Mouse (Mus musculus): Measurements from ENCODE around the gene Hyls1. TPM values are rescaled to one million over a fixed set of nuclear protein-coding genes. Genes with fewer than 3 reads are reported as not detected.
A peak's percentile ranks its signal among the peaks of the same experiment; 100 is the strongest.

Hyls1 gene
- polyA plus RNA-seq, 1 experiment from 2014 or later: 15.5 TPM

DNA sequence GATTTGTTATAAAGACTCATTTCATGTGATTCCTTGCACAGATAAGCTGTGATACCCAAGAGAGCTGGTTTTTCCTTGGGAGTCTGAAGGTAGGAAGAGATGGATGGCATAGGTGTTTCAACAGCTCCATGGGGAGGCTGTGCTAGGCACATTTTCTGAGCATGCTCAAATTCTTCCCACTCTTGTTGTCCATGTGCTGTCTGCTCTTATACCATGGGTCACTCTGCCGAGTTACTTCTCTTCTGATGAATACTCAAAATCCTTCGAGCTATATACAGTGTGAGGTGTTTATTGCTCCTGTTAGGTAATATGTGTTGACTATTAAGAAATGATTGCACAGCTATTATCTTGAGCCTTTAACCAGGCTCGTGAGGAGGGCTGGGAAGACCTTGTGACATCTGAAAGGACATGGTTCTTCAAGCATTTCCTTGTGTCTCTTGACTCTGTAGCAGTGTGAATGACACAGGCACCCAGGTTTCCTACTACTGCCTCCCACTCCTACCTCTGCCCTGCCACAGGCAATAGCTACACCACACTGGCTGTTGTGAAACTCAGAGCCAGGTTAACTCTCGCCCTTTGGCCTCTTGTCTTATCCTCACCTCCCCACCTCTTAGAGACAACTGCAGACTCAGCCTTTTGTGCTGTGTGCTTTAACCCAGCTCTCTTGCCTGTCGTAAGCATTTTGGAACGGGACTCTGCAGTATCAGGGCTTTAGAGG lies 49.4 kb downstream of the Hyls1 start:
- whole genome bisulfite sequencing: 72% methylated on average over 6 of the region's 6 CpGs
- no peak overlapping the region for H3K4me3 ChIP-seq (replicated peaks)
- H3K27ac ChIP-seq: no peak overlapping the region
- no peaks in the 10 kb centered on the region for H3K36me3 ChIP-seq
- no peaks in the 10 kb centered on the region for H3K9me3 ChIP-seq (replicated peaks)
- no peak overlapping the region for H3K9ac ChIP-seq
- peaks cover 3% of the 10 kb centered on the region; the same call in 1 of the 2 replicates for H3K27me3 ChIP-seq
- peaks cover 15% of the 10 kb centered on the region for H3K4me1 ChIP-seq
- H3K4me2 ChIP-seq: no peak overlapping the region
- peak; percentile 10; the same call in 1 of the 2 replicates for ATAC-seq (replicated peaks; ENCODE audit: low FRiP score)

DNA sequence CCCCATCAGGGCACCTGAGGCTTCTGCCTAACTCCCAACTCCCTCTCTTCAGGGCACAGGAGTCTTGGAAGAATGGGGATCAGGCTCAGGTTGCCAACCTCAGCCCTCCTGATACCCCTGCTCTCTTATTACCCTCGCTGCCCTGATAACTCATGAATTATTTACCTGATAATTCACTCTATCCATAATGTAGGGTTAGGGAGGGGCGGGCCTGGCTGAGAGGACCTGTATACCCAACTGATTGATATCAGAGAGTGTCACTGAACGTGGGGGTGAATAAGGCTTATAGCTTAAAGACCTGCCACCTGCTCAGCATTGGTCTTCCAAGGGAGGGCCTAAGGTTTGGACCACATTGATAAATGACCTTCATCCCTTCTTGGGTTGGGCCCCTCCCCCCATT lies 52.0 kb downstream of the Hyls1 start, which contains the start of gene Gm1113:
Gene Gm1113 (minus strand): TSS at position 101 of the 400 bp plus-strand sequence.
- Histone ChIP-seq H3K27ac (no peak within 1 kb of the TSS), H3K9ac (no peak within 1 kb of the TSS), H3K27me3 (0 out of 2 replicates have a peak, but pooled peaks cover 5% of the 10 kb centered on the region), H3K4me2 (no peak within 1 kb of the TSS), H3K4me3 (replicated peaks) (no peak within 1 kb of the TSS), H3K9me3 (replicated peaks) (no peaks in the 10 kb centered on the region), H3K36me3 (no peaks in the 10 kb centered on the region), H3K4me1 (peaks cover 6% of the 10 kb centered on the region)
- 75% methylated on average over 3 of the region's 3 CpGs for WGBS
- no peak for ATAC-seq (replicated peaks; ENCODE audit: low FRiP score)

DNA sequence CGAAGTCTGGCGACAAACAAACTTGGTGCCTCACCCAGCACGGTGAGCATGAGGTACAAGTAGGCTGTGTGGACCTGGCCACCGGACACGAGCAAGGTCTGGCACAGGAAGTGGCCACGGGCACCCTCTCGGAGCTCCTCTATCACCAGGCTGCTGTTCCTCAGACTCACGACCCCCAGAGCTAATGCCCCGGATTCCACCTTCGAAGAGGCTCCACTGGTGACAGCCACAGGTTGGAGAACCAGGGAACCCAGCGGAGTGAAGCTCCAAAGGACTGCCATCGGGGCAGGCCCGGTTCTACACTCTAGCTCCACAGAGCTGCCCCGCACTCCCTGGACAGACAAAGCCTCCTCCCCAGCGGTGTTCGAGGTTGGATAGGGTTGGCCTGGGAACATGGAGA lies 53.5 kb downstream of the Hyls1 start:
- WGBS: 93% methylated on average over 16 of the region's 16 CpGs
- H3K9ac ChIP-seq: no peak overlapping the region
- H3K4me1 ChIP-seq: peaks cover 6% of the 10 kb centered on the region
- H3K27me3 ChIP-seq: 0 out of 2 replicates have a peak, but pooled peaks cover 5% of the 10 kb centered on the region
- no peak for ATAC-seq (replicated peaks; ENCODE audit: low FRiP score)
- no peaks in the 10 kb centered on the region for H3K36me3 ChIP-seq
- no peak overlapping the region for H3K4me3 ChIP-seq (replicated peaks)
- no peaks in the 10 kb centered on the region for H3K9me3 ChIP-seq (replicated peaks)
- H3K4me2 ChIP-seq: no peak overlapping the region
- H3K27ac ChIP-seq: no peak overlapping the region

DNA sequence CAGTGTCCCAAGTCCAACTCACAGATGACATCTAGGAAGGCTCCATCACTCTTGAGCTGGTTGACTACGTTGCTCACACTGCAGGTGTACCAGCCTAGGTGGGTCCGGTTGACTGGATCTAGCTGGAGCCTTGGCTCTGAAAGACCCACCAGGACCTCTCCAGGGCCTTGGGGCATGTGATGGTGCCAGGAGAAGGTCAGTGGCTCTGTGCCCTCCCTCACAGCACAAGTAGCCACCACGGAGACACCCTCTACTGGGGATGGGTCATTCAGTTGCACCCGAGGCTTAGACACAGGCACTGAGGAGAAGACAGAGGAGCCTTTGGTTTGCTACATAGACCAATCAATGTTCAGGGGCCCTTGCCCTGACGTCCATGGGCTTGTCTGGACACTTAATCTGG lies 54.0 kb downstream of the Hyls1 start:
- no peak for ATAC-seq (replicated peaks; ENCODE audit: low FRiP score)

DNA sequence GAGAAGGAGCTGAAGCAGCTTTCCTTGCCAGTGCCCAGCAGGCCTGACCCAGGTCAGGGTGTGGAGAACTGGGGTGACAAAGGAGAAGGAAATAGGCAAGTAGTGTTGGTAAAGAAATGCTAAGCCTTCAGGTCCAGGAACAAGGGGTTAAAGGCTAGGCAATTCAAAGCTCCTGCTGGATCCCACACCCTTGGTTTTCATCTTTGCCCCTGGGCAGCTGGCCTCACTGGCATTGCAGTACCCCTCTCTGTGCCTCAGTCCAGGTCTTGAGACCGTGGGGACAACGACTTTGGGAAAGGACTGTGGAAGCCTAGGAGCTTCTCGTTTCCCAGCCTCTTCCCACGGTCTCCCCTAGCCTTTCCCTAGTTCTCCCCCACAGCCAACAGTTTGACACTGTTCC lies 56.3 kb downstream of the Hyls1 start:
- Histone ChIP-seq H3K4me3 (replicated peaks) (no peak overlapping the region), H3K9me3 (replicated peaks) (no peaks in the 10 kb centered on the region), H3K4me1 (no peaks in the 10 kb centered on the region), H3K27ac (no peak overlapping the region), H3K9ac (no peak overlapping the region), H3K27me3 (0 out of 2 replicates have a peak, but pooled peaks cover 5% of the 10 kb centered on the region), H3K4me2 (no peak overlapping the region), H3K36me3 (no peaks in the 10 kb centered on the region)
- ATAC-seq (replicated peaks; ENCODE audit: low FRiP score): no peak
- WGBS: 85% methylated on average over 4 of the region's 4 CpGs

More for the DNA sequence above, 54.0 kb downstream of the Hyls1 start:
- WGBS: 89% methylated on average over 5 of the region's 5 CpGs
- H3K27me3 ChIP-seq: 0 out of 2 replicates have a peak, but pooled peaks cover 5% of the 10 kb centered on the region
- no peak overlapping the region for H3K4me2 ChIP-seq
- H3K27ac ChIP-seq: no peak overlapping the region
- no peaks in the 10 kb centered on the region for H3K9me3 ChIP-seq (replicated peaks)
- H3K4me3 ChIP-seq (replicated peaks): no peak overlapping the region
- H3K4me1 ChIP-seq: peaks cover 2% of the 10 kb centered on the region
- H3K9ac ChIP-seq: no peak overlapping the region
- no peaks in the 10 kb centered on the region for H3K36me3 ChIP-seq

Other genes with a start within 250 kb of the Hyls1 start
- gene Cdon, start 149.3 kb downstream of the Hyls1 start, polyA plus RNA-seq (2015; fragmentation: Nextera tagmentation; extraction: Ambion mirVana): 4.0 and 4.2 TPM in 2 replicates
- not detected in 2 replicates for gene Gm1113, start 52.1 kb downstream of the Hyls1 start, polyA plus RNA-seq (2015; fragmentation: Nextera tagmentation; extraction: Ambion mirVana)
- 2.3 and 2.4 TPM in 2 replicates for gene Ddx25, start 11.9 kb downstream of the Hyls1 start, polyA plus RNA-seq (2015; fragmentation: Nextera tagmentation; extraction: Ambion mirVana)
- gene Pus3, start 11.8 kb downstream of the Hyls1 start, polyA plus RNA-seq (2015; fragmentation: Nextera tagmentation; extraction: Ambion mirVana): 21.8 and 22.0 TPM in 2 replicates
- gene Pate2, start 114 bp downstream of the Hyls1 start, polyA plus RNA-seq (2015; fragmentation: Nextera tagmentation; extraction: Ambion mirVana): 1.0 TPM in 2 replicates
- not detected in 2 replicates for gene Pate4, start 41.5 kb upstream of the Hyls1 start, polyA plus RNA-seq (2015; fragmentation: Nextera tagmentation; extraction: Ambion mirVana)
- gene Pate3, start 77.8 kb upstream of the Hyls1 start, polyA plus RNA-seq (2015; fragmentation: Nextera tagmentation; extraction: Ambion mirVana): not detected in 2 replicates
- not detected in 2 replicates for gene Pate1, start 117.0 kb upstream of the Hyls1 start, polyA plus RNA-seq (2015; fragmentation: Nextera tagmentation; extraction: Ambion mirVana)
- not detected in 2 replicates for gene Gm17677, start 170.7 kb upstream of the Hyls1 start, polyA plus RNA-seq (2015; fragmentation: Nextera tagmentation; extraction: Ambion mirVana)
- gene Gm17727, start 207.7 kb upstream of the Hyls1 start, polyA plus RNA-seq (2015; fragmentation: Nextera tagmentation; extraction: Ambion mirVana): not detected in 2 replicates
- gene Gm27235, start 219.7 kb upstream of the Hyls1 start, polyA plus RNA-seq (2015; fragmentation: Nextera tagmentation; extraction: Ambion mirVana): not detected in 2 replicates
- not detected in 2 replicates for gene D730048I06Rik, start 219.7 kb upstream of the Hyls1 start, polyA plus RNA-seq (2015; fragmentation: Nextera tagmentation; extraction: Ambion mirVana)